Comparison of ENCODE assay signal across 13 mouse cellular contexts in the genomic region with DNA sequence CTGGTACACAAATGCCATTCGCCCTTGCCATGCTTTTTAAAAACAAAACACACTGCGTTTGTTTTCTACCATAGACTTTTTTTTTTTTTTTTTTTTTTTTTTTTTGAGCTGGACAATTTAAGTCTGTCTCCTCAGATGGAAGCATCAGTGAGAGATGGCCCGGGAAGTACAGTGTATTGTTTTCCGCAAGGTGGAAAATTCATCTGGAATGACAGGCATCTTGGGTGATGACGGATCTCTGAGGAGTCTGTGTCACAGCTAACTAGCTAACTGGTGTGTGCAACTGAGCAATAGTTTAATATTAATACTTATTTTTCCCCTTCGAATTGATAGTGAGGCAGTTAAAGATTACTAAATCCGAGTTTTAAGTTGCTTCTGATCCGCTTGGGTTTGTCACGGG.
"Had no signal": no experiment of that assay in that cellular context is flagged by ENCODE, and none has a peak within 500 bp of the region (broad histone marks: within the 10 kb centered on the region; RNA-seq: fewer than 3 reads in every experiment).

No protein-coding gene starts in this region.

- H3K9me3 ChIP-seq: liver, embryonic 13.5 days had no signal

- DNase-seq: kidney, adult 9 months; kidney, postnatal 36 days; layer of hippocampus, adult 9-11 months; layer of hippocampus, postnatal 36 days; liver; liver, embryonic 13.5 days; liver, postnatal 0 days; right cerebral cortex, adult 18-20 months; right cerebral cortex, postnatal 25 days; thymus, postnatal 36 days had no signal

- H3K9ac ChIP-seq: limb, embryonic 12.5 days; liver, embryonic 13.5 days; liver, postnatal 0 days; neural tube, embryonic 13.5 days had no signal

- H3K27me3 ChIP-seq: limb, embryonic 12.5 days; liver, embryonic 13.5 days; neural tube, embryonic 13.5 days had no signal

- H3K4me3 ChIP-seq: limb, embryonic 12.5 days; liver, embryonic 13.5 days; neural tube, embryonic 13.5 days had no signal

- H3K27ac ChIP-seq: kidney, postnatal 0 days; limb, embryonic 12.5 days; liver, embryonic 13.5 days; neural tube, embryonic 13.5 days had no signal

- H3K4me2 ChIP-seq: limb, embryonic 12.5 days; liver, embryonic 13.5 days; neural tube, embryonic 13.5 days had no signal

- H3K4me1 ChIP-seq: limb, embryonic 12.5 days; liver, embryonic 13.5 days had no signal

- ATAC-seq: liver, postnatal 0 days had no signal

- H3K36me3 ChIP-seq: limb, embryonic 12.5 days; liver, embryonic 13.5 days; neural tube, embryonic 13.5 days had no signal
